In the genomic region with DNA sequence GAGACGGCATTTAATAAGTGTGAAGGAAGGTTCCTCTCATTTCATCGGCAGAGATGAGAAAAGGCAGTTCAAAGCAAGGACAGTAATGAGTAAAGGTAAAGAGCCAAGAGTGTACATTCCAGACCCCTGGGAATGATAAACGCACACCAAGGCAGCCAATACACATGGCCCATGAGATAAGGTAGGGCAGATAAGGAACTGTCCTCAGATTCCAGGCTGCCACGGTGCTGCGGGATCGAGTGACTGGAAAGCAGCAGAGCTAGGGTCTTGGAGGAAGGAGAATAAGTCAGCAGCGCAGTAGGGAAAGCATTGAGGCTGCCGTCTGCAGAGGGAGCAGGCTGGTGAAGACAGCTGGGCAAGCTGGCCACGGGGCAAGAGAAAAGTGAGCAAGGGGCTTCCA, we compare ENCODE assay signal across 10 mouse cellular contexts.
DNase-seq lines count a peak whose midpoint lies in the region; ATAC-seq and TF ChIP-seq lines count a peak whose summit lies in the region.
"Had no signal": no experiment of that assay in that cellular context is flagged by ENCODE, and none has a peak within 500 bp of the region (broad histone marks: within the 10 kb centered on the region; RNA-seq: fewer than 3 reads in every experiment).

No protein-coding gene starts in this region.

- ATAC-seq in embryonic facial prominence, embryonic 13.5 days (ENCODE audit: insufficient number of reproducible peaks, insufficient read depth, low FRiP score, low TSS enrichment, low read depth), result no peak
- ATAC-seq in heart, postnatal 0 days (ENCODE audit: insufficient read depth, low read depth), result no peak
- no peak; the same call in 1 of the 2 replicates for ATAC-seq in midbrain, embryonic 16.5 days
- ATAC-seq in kidney, embryonic 16.5 days (ENCODE audit: low FRiP score, low TSS enrichment), result no peak

- no peak for DNase-seq in layer of hippocampus, adult 2 months (ENCODE audit: low spot score in 2 of 2)
- no peak for DNase-seq in layer of hippocampus, adult 8-10 months (ENCODE audit: low spot score in 2 of 2)
- DNase-seq in heart, postnatal 0 days (ENCODE audit: low spot score), result no peak
- no peak for DNase-seq in ovary, postnatal 10 days (ENCODE audit: low spot score)
- DNase-seq: spleen, adult 18-20 months; thymus, postnatal 4 days had no signal

- no peak overlapping the region for H3K4me3 ChIP-seq in layer of hippocampus, adult 2 months
- no peak overlapping the region for H3K4me3 ChIP-seq in embryonic facial prominence, embryonic 13.5 days
- H3K4me3 ChIP-seq in heart, postnatal 0 days (ENCODE audit: low read depth, low read length), result no peak overlapping the region
- no peak overlapping the region for H3K4me3 ChIP-seq in midbrain, embryonic 16.5 days (ENCODE audit: low read depth, low read length)
- no peak overlapping the region for H3K4me3 ChIP-seq in kidney, embryonic 16.5 days (ENCODE audit: low read length)
- H3K4me3 ChIP-seq: neural tube, embryonic 12.5 days had no signal

- TF ChIP-seq CTCF in layer of hippocampus, adult 2 months (conservative IDR thresholded peaks at IDR 0.05), result no peak
- no peak for TF ChIP-seq CTCF in heart, postnatal 0 days (IDR thresholded peaks at IDR 0.05; ENCODE audit: low read depth)

- no peak overlapping the region for H3K4me2 ChIP-seq in embryonic facial prominence, embryonic 13.5 days
- H3K4me2 ChIP-seq in heart, postnatal 0 days (ENCODE audit: low read depth, low read length), result peak overlapping the region; percentile 11; the same call in 1 of the 2 replicates
- H3K4me2 ChIP-seq in midbrain, embryonic 16.5 days (ENCODE audit: low read length), result no peak overlapping the region
- H3K4me2 ChIP-seq in kidney, embryonic 16.5 days (replicated peaks; ENCODE audit: low read depth, low read length), result no peak overlapping the region
- H3K4me2 ChIP-seq: neural tube, embryonic 12.5 days had no signal

- no peak for TF ChIP-seq EP300 in heart, postnatal 0 days (IDR thresholded peaks at IDR 0.05; ENCODE audit: low read depth)

- no peaks in the 10 kb centered on the region for H3K36me3 ChIP-seq in embryonic facial prominence, embryonic 13.5 days
- H3K36me3 ChIP-seq in heart, postnatal 0 days (replicated peaks; ENCODE audit: control insufficient read depth, insufficient read depth, low read length), result 0 out of 2 replicates have a peak, but pooled peaks cover 9% of the 10 kb centered on the region
- H3K36me3 ChIP-seq in midbrain, embryonic 16.5 days (ENCODE audit: control insufficient read depth, insufficient read depth, low read length), result peaks cover 7% of the 10 kb centered on the region
- no peaks in the 10 kb centered on the region for H3K36me3 ChIP-seq in kidney, embryonic 16.5 days (ENCODE audit: insufficient read depth, low read length)

- WGBS in embryonic facial prominence, embryonic 13.5 days, result 39% methylated on average over 9 of the region's 9 CpGs
- 13% methylated on average over 9 of the region's 9 CpGs for WGBS in heart, postnatal 0 days
- WGBS in midbrain, embryonic 16.5 days, result 23% methylated on average over 9 of the region's 9 CpGs
- 58% methylated on average over 9 of the region's 9 CpGs for WGBS in kidney, embryonic 16.5 days

- H3K9me3 ChIP-seq in embryonic facial prominence, embryonic 13.5 days, result no peaks in the 10 kb centered on the region
- H3K9me3 ChIP-seq in heart, postnatal 0 days (replicated peaks; ENCODE audit: control insufficient read depth, low read length), result no peaks in the 10 kb centered on the region
- H3K9me3 ChIP-seq in midbrain, embryonic 16.5 days (replicated peaks; ENCODE audit: control insufficient read depth, low read length, poor library complexity, severe bottlenecking), result no peaks in the 10 kb centered on the region
- no peaks in the 10 kb centered on the region for H3K9me3 ChIP-seq in kidney, embryonic 16.5 days (ENCODE audit: low read length)
- H3K9me3 ChIP-seq: neural tube, embryonic 12.5 days had no signal

- no peaks in the 10 kb centered on the region for H3K27me3 ChIP-seq in embryonic facial prominence, embryonic 13.5 days
- H3K27me3 ChIP-seq in heart, postnatal 0 days (ENCODE audit: control insufficient read depth, insufficient read depth, low read length), result no peaks in the 10 kb centered on the region
- no peaks in the 10 kb centered on the region for H3K27me3 ChIP-seq in midbrain, embryonic 16.5 days (ENCODE audit: control insufficient read depth, insufficient read depth, low read depth, low read length)
- H3K27me3 ChIP-seq in kidney, embryonic 16.5 days (ENCODE audit: insufficient read depth, low read length), result no peaks in the 10 kb centered on the region
- H3K27me3 ChIP-seq: neural tube, embryonic 12.5 days had no signal

- H3K4me1 ChIP-seq in embryonic facial prominence, embryonic 13.5 days, result peaks cover 65% of the 10 kb centered on the region
- peaks cover 43% of the 10 kb centered on the region for H3K4me1 ChIP-seq in heart, postnatal 0 days (ENCODE audit: control insufficient read depth, insufficient read depth)
- H3K4me1 ChIP-seq in midbrain, embryonic 16.5 days (ENCODE audit: control insufficient read depth, insufficient read depth, low read length), result peaks cover 23% of the 10 kb centered on the region
- peaks cover 36% of the 10 kb centered on the region for H3K4me1 ChIP-seq in kidney, embryonic 16.5 days (ENCODE audit: insufficient read depth, low read length)

- peak overlapping the region; percentile 92 for H3K27ac ChIP-seq in layer of hippocampus, adult 2 months
- peak overlapping the region; percentile 55 for H3K27ac ChIP-seq in embryonic facial prominence, embryonic 13.5 days
- H3K27ac ChIP-seq in heart, postnatal 0 days (ENCODE audit: low read depth), result peak overlapping the region; percentile 62
- H3K27ac ChIP-seq in midbrain, embryonic 16.5 days (ENCODE audit: low read length), result peak overlapping the region; percentile 26; the same call in 1 of the 2 replicates
- no peak overlapping the region for H3K27ac ChIP-seq in kidney, embryonic 16.5 days (ENCODE audit: low read length)
- H3K27ac ChIP-seq: neural tube, embryonic 12.5 days had no signal

- 0 out of 2 replicates have a peak overlapping the region, but pooled peaks have one; percentile 27 for H3K9ac ChIP-seq in embryonic facial prominence, embryonic 13.5 days
- no peak overlapping the region for H3K9ac ChIP-seq in heart, postnatal 0 days (replicated peaks; ENCODE audit: low read depth, low read length)
- H3K9ac ChIP-seq in midbrain, embryonic 16.5 days (ENCODE audit: low read depth, low read length), result no peak overlapping the region
- H3K9ac ChIP-seq in kidney, embryonic 16.5 days (replicated peaks; ENCODE audit: low read length), result no peak overlapping the region
- H3K9ac ChIP-seq: neural tube, embryonic 12.5 days had no signal
